Mouse (Mus musculus) spleen, adult 2 months (tissue): Measurements from ENCODE around the gene Cep112. TPM values are rescaled to one million over a fixed set of nuclear protein-coding genes. Genes with fewer than 3 reads are reported as not detected.

Source experiments
- DNase-seq, 2 experiments: peaks; one replicate each; pipeline versions ENCODE4 v3.0.0 to v3.0.0-alpha.2; 2012 to 2021; ENCODE audit warnings: low spot score in 2 of 2, low read depth in 1 of 2
- H3K27ac ChIP-seq: fragments of 200-500 bp; 2 replicates; pipeline ENCODE4 v1.5.1; 2012; ENCODE audit warnings: low read length, inconsistent platforms; ENCODE audit not compliant: insufficient read depth
- H3K27me3 ChIP-seq: fragments of 200-500 bp; 2 replicates; pipeline ENCODE4 v1.6.1; 2012; ENCODE audit warnings: mild to moderate bottlenecking, moderate library complexity, low read length, inconsistent platforms; ENCODE audit not compliant: control insufficient read depth, insufficient read depth
- H3K36me3 ChIP-seq: fragments of 200-500 bp; 2 replicates; pipeline ENCODE4 v1.6.1; 2012; ENCODE audit warnings: mild to moderate bottlenecking, low read length, inconsistent platforms; ENCODE audit not compliant: control insufficient read depth, insufficient read depth
- H3K4me1 ChIP-seq: fragments of 200-500 bp; 2 replicates; pipeline ENCODE4 v1.6.1; 2011; ENCODE audit warnings: inconsistent platforms; ENCODE audit not compliant: control insufficient read depth, insufficient read depth, insufficient read length
- H3K4me3 ChIP-seq: fragments of 200-500 bp; 2 replicates; pipeline ENCODE4 v1.5.1; 2011; ENCODE audit warnings: mild to moderate bottlenecking, inconsistent platforms; ENCODE audit not compliant: insufficient read depth, insufficient read length; ENCODE audit errors: extremely low read depth
- CTCF ChIP-seq: fragments of 200-500 bp; IDR thresholded peaks from 2 replicates; pipeline ENCODE4 v1.5.1; 2011; ENCODE audit warnings: mild to moderate bottlenecking, inconsistent platforms; ENCODE audit not compliant: insufficient read depth, insufficient read length, insufficient replicate concordance; ENCODE audit errors: extremely low read depth
- POLR2A ChIP-seq: fragments of 200-500 bp; IDR thresholded peaks from 2 replicates; pipeline ENCODE4 v1.6.1; 2011; ENCODE audit warnings: low read depth, low read length, inconsistent platforms
- WGBS: fragments of 180-500 bp; shearing (Covaris S2); methylation state at CpG from one replicate; pipeline ENCODE4 v1.1.7; 2018; 5-methylcytosine and 5-hydroxymethylcytosine counted together
- polyA plus RNA-seq: library from polyadenylated mRNA; depleted of rRNA; stranded (reverse); fragments of >200 nt; gene quantifications from 2 replicates; pipeline ENCODE4 v1.2.3, GENCODE M21; 2012

Cep112 gene
- polyA plus RNA-seq, 1 experiment = 0.29 TPM

GRCm38 (mm10) chr11:108891871-108892380 lies 466.9 kb downstream of the Cep112 start:
- no peak overlapping the region for H3K4me3 ChIP-seq
- H3K4me1 ChIP-seq = no peaks in the 10 kb centered on the region
- H3K36me3 ChIP-seq = no peaks in the 10 kb centered on the region
- no peak overlapping the region for H3K27ac ChIP-seq
- H3K27me3 ChIP-seq = peaks cover 6% of the 10 kb centered on the region
- no peak for DNase-seq
- TF ChIP-seq CTCF = no peak
- no peak for TF ChIP-seq POLR2A
- 14% methylated on average over 21 of the region's 21 CpGs for WGBS

- WGBS = 35% methylated on average over 6 of the region's 7 CpGs
- Histone ChIP-seq H3K27ac (no peak overlapping the region), H3K4me1 (no peaks in the 10 kb centered on the region), H3K36me3 (no peaks in the 10 kb centered on the region), H3K27me3 (peaks cover 6% of the 10 kb centered on the region), H3K4me3 (no peak overlapping the region)
- DNase-seq = no peak
- no peak for TF ChIP-seq POLR2A
- no peak for TF ChIP-seq CTCF
These were observed 467.4 kb downstream of the Cep112 start for GRCm38 (mm10) chr11:108892406-108892805.

GRCm38 (mm10) chr11:108893232-108893790 lies 468.3 kb downstream of the Cep112 start:
- no peaks in the 10 kb centered on the region for H3K4me1 ChIP-seq
- no peak for TF ChIP-seq CTCF
- no peak for TF ChIP-seq POLR2A
- no peaks in the 10 kb centered on the region for H3K36me3 ChIP-seq
- WGBS = 54% methylated on average over 12 of the region's 12 CpGs
- H3K27ac ChIP-seq = no peak overlapping the region
- H3K27me3 ChIP-seq = peaks cover 6% of the 10 kb centered on the region
- DNase-seq = no peak
- no peak overlapping the region for H3K4me3 ChIP-seq

GRCm38 (mm10) chr11:108893855-108894510 lies 469.0 kb downstream of the Cep112 start:
- Histone ChIP-seq H3K4me3 (no peak overlapping the region), H3K27ac (no peak overlapping the region), H3K27me3 (peaks cover 6% of the 10 kb centered on the region), H3K36me3 (no peaks in the 10 kb centered on the region), H3K4me1 (no peaks in the 10 kb centered on the region)
- WGBS = 75% methylated on average over 10 of the region's 10 CpGs
- TF ChIP-seq CTCF (no peak), POLR2A (no peak)
- no peak for DNase-seq

GRCm38 (mm10) chr11:108897034-108897433 lies 472.0 kb downstream of the Cep112 start:
- no peak for TF ChIP-seq POLR2A
- no peaks in the 10 kb centered on the region for H3K36me3 ChIP-seq
- H3K27me3 ChIP-seq = no peaks in the 10 kb centered on the region
- no peak overlapping the region for H3K4me3 ChIP-seq
- DNase-seq = no peak
- H3K27ac ChIP-seq = no peak overlapping the region
- 87% methylated on average over 4 of the region's 4 CpGs for WGBS
- no peaks in the 10 kb centered on the region for H3K4me1 ChIP-seq

- no peaks in the 10 kb centered on the region for H3K4me1 ChIP-seq
- DNase-seq = no peak
- H3K4me3 ChIP-seq = no peak overlapping the region
- no peak for TF ChIP-seq POLR2A
- no peak for TF ChIP-seq CTCF
- WGBS = 80% methylated on average over 9 of the region's 9 CpGs
- H3K27ac ChIP-seq = no peak overlapping the region
- H3K36me3 ChIP-seq = no peaks in the 10 kb centered on the region
- H3K27me3 ChIP-seq = no peaks in the 10 kb centered on the region
These were observed 473.1 kb downstream of the Cep112 start for GRCm38 (mm10) chr11:108898063-108898462.

- 78% methylated on average over 6 of the region's 6 CpGs for WGBS
- H3K4me3 ChIP-seq = no peak overlapping the region
- no peaks in the 10 kb centered on the region for H3K36me3 ChIP-seq
- no peak overlapping the region for H3K27ac ChIP-seq
- H3K4me1 ChIP-seq = no peaks in the 10 kb centered on the region
- H3K27me3 ChIP-seq = no peaks in the 10 kb centered on the region
- TF ChIP-seq CTCF (no peak), POLR2A (no peak)
- no peak for DNase-seq
These were observed 473.5 kb downstream of the Cep112 start for GRCm38 (mm10) chr11:108898483-108898882.
